Comparison of ENCODE assay signal across 21 mouse cellular contexts in the genomic region with DNA sequence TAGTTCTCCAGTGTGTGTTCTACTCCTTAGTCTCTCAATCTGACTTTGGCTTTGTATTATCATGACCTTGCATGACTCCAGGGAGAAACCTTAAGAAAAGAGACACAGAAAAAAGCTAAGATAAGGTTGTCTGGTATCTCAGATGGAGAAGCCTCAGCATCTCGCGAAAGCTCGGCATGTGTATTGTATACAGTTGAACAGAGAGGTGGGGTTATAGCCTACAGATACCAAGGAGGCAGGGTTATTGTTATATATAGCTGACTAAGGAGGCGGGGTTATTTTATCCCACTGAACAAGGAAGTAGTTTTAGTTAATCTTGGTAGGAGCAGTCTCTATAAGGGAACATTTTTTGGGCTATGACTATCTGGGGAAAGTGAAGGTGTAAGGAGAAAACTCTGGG.
"Had no signal": no experiment of that assay in that cellular context is flagged by ENCODE, and none has a peak within 500 bp of the region (broad histone marks: within the 10 kb centered on the region; RNA-seq: fewer than 3 reads in every experiment).

No protein-coding gene starts in this region.

- ATAC-seq: intestine, postnatal 0 days; midbrain, embryonic 13.5 days; midbrain, embryonic 16.5 days had no signal

- H3K27ac ChIP-seq: kidney, postnatal 0 days; layer of hippocampus, adult 2 months; limb, embryonic 10.5 days; limb, embryonic 13.5 days; midbrain, embryonic 10.5 days; midbrain, embryonic 13.5 days; stomach, postnatal 0 days had no signal

- H3K36me3 ChIP-seq: limb, embryonic 10.5 days; limb, embryonic 13.5 days; midbrain, embryonic 10.5 days had no signal

- H3K9me3 ChIP-seq: limb, embryonic 10.5 days; limb, embryonic 13.5 days; midbrain, embryonic 10.5 days; midbrain, embryonic 13.5 days had no signal

- H3K9ac ChIP-seq: limb, embryonic 13.5 days; midbrain, embryonic 13.5 days had no signal

- H3K4me2 ChIP-seq: limb, embryonic 13.5 days; midbrain, embryonic 13.5 days had no signal

- H3K4me1 ChIP-seq: limb, embryonic 10.5 days; limb, embryonic 13.5 days; midbrain, embryonic 10.5 days; midbrain, embryonic 13.5 days had no signal

- H3K27me3 ChIP-seq: limb, embryonic 13.5 days; midbrain, embryonic 13.5 days had no signal

- DNase-seq: kidney, adult 2 months; kidney, postnatal 25 days; layer of hippocampus, adult 9-11 months; lung, adult 2 months; lung, postnatal 14 days; lung, postnatal 4 days; right cerebral cortex, adult 18-20 months; right cerebral cortex, postnatal 14 days; right cerebral cortex, postnatal 4 days; thymus, adult 2 months; thymus, postnatal 14 days; thymus, postnatal 4 days had no signal

- H3K4me3 ChIP-seq: layer of hippocampus, adult 2 months; limb, embryonic 10.5 days; limb, embryonic 13.5 days; midbrain, embryonic 10.5 days; midbrain, embryonic 13.5 days had no signal
